Mouse (Mus musculus) megakaryocyte, embryonic 14.5 days (primary cell): ENCODE data around the gene Ror1.

Experiments
- FLI1 ChIP-seq: IDR thresholded peaks from 2 replicates; pipeline ENCODE4 v1.6.1; 2012; ENCODE audit warnings: low read length, inconsistent platforms, mixed read lengths
- GATA1 ChIP-seq: IDR thresholded peaks from 3 replicates; pipeline ENCODE4 v1.6.1; 2012; ENCODE audit warnings: mixed read lengths, low read length, inconsistent platforms, borderline replicate concordance

DNA sequence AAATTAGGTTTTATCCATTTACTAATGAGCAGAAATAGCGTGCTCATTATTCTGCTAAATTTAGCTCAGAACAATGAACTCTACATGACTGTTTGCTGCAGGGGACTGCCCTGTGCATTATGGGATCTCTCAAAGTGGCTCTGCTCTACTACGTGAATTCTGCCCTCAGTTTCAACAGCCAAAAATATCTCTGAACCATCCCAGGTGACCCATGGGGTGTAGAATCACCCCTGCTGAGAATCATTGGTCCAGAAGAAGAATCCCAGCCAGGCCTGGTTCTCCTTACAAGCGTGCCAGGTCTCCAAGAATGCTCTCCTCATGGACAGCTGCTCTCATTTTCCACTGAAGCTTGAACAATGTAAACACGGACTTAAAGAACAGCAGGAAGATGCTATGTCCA lies 282.4 kb downstream of the Ror1 start:
- TF ChIP-seq GATA1 (no peak), FLI1 (no peak)
